16 mouse cellular contexts compared by ENCODE assay signal in the genomic region with DNA sequence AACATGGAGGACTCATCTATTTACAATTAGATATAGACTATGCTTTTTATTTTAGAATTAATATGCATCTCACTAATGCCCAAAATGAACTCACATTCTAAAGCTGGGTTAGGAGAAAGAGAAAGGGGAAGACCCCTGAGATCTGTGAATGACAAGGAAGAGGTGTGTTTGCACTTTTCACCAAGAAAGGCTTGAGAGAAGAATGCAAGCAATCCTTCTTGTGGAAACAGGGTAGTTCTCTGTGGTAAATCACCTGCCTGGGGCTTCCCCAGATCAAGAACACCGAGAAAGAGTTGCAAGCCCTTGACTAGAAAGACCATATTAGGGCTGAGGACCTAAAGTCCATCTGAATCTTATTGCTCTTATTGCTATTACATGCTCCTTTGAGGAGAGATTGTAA.
DNase-seq lines count a peak whose midpoint lies in the region.
"Had no signal": no experiment of that assay in that cellular context is flagged by ENCODE, and none has a peak within 500 bp of the region (broad histone marks: within the 10 kb centered on the region; RNA-seq: fewer than 3 reads in every experiment).

No protein-coding gene starts in this region.

- peak; percentile 5 to 22 for DNase-seq in spleen, postnatal 36 days (ENCODE audit: low spot score in 2 of 2)
- DNase-seq in spleen, adult 12 weeks (ENCODE audit: low spot score), result no peak
- DNase-seq in T-cell, adult 2 months (ENCODE audit: low spot score), result peak; percentile 16
- peak; percentile 30 for DNase-seq in naive thymus-derived CD4-positive, alpha-beta T cell, adult 2 months (ENCODE audit: low read depth)
- DNase-seq in urinary bladder, postnatal 36 days (ENCODE audit: low spot score in 2 of 2), result no peak
- no peak for DNase-seq in right cerebral cortex, postnatal 4 days
- no peak for DNase-seq in lung, adult 18-20 months
- DNase-seq: adrenal gland, adult 8-10 months; adrenal gland, postnatal 36 days; cerebellum, adult 2 months; cerebellum, postnatal 10 days; embryo, embryonic 11 days; gastrocnemius, postnatal 36 days; heart, adult 11 months; heart, postnatal 10 days; heart, postnatal 4 days had no signal

Comparison
In these comparisons a context has a peak if more than half of its experiments do, and no peak if none do; other contexts are left out.
1. DNase-seq: peak in spleen, postnatal 36 days (2 of 2), T-cell, adult 2 months (single experiment) and naive thymus-derived CD4-positive, alpha-beta T cell, adult 2 months (single experiment); none in spleen, adult 12 weeks (single experiment), urinary bladder, postnatal 36 days (0 of 2), right cerebral cortex, postnatal 4 days (single experiment) and lung, adult 18-20 months (0 of 2).